Mouse (Mus musculus) lung, postnatal 36 days (tissue): ENCODE results near the gene Celf2.
A peak's percentile ranks its signal among the peaks of the same experiment; 100 is the strongest.
"Not testable (repeated sequence)": the region's sequence is repeated elsewhere in the genome, so short reads cannot be mapped to it uniquely, and the experiment has no call there.

Experiments used
- DNase-seq: peaks from one replicate; pipeline ENCODE4 v3.0.0; 2022; ENCODE audit warnings: mixed read lengths

Celf2 gene

DNA sequence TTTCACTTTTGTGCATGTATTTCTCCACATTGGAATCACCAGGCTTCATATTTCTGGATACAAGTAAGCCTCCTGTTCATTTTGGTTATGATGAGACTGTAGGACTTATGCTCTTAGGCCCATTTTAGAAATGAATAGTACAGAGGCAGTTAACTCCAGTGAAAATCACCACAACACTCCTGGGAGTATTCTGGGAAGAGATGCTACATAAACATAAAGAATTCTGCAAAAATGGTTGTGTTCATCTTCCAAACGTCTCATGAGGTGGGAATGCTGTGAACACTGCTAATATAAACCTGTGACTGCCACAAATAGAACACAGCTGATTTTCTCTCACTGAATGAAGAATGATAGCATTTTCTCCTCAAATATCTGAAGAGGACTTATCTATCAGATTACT is 130.6 kb downstream of the Celf2 start:
- DNase-seq = no peak

DNA sequence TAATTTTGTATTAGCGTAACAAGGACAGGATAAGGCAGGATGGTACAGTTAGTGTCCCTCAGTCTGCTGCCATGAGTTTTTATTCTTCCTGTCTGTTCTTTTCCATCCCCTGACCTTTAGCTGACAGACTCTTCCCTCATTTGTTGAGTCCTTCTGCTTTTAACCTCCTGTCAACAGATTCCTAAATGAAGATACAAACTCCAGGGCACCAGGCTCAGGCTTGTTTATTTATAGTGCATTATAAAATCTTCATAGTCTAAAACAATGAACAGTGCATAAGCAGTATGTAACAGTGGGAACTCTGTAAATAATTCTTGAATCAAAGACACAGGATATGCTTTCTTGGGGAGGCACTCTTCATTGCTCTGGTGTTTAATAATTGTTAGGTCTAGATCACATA is 131.5 kb downstream of the Celf2 start:
- no peak for DNase-seq

DNA sequence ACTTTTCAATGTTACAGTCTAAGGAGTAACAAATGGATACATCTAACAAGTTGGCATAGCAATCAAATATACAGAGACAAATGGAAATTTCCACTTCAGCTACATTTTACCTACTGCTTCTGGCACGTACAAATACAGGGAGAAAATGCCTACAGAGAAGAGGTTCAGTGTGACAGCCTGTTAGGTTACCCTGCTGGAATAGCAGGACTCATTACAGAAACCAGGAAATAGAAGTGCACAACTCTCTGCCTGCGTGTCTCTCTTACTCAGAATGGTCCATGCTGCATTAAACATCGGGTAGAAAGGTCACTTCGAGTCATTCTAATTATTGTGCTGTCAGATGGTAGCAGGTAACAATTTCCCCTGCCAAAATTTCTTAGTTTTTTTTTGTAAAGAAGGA is 141.6 kb downstream of the Celf2 start:
- DNase-seq = no peak

DNA sequence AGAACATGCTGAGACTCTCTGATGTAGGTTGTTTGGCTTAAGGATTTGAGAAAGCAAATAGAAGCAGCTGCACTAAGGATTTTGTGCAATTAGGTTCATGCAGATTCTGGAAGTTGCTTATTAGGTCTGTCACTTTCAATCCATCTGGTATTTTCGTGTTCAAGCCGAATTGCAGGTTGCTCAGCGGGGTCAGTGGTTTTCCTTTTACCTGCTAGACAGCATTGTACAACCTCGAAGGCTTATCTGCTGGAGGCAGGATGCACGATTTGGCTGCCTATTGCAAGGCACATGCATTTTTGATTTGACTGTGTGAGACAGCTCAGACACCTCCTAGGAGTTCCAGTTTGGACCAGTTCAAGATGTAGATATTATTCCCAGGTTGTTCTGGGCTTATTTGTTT is 149.8 kb downstream of the Celf2 start:
- no peak for DNase-seq

DNA sequence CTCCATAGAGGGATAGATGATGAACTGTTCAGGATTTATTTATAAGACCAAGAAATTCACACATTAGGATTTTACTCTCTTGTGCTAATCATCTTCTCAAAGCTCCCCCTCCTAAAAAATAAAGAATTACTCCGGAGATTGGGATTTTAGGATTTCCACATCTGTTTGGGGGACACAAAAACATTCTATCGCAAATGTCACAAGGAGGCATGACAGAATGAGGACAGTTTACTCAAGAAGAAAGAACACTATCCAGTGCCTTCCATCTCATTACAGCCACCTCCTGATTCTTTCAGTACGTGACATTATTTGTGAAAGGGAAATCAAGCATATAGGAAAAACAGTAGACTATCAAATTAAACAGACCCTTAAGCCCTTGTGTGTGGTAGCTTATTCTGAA is 150.5 kb downstream of the Celf2 start:
- no peak for DNase-seq

DNA sequence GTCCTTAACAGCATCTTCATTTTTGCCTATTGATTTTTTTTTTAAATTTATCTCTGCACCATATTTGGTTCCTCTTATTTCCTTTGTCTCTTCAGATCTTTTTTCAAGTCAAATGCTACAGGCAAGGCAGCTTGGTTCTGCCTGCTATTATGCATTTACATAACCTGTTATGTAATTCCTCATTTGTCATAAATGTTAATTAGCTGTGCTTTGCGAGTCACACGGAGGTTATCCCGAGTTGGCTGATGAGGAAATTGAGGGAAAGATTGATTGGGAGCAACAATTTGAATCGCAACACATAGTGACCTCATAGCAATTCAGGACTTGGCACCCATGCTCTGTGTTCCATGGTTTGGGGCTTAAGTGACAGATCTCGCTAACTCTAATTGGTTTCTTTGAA is 158.1 kb downstream of the Celf2 start:
- peak; percentile 25 for DNase-seq

DNA sequence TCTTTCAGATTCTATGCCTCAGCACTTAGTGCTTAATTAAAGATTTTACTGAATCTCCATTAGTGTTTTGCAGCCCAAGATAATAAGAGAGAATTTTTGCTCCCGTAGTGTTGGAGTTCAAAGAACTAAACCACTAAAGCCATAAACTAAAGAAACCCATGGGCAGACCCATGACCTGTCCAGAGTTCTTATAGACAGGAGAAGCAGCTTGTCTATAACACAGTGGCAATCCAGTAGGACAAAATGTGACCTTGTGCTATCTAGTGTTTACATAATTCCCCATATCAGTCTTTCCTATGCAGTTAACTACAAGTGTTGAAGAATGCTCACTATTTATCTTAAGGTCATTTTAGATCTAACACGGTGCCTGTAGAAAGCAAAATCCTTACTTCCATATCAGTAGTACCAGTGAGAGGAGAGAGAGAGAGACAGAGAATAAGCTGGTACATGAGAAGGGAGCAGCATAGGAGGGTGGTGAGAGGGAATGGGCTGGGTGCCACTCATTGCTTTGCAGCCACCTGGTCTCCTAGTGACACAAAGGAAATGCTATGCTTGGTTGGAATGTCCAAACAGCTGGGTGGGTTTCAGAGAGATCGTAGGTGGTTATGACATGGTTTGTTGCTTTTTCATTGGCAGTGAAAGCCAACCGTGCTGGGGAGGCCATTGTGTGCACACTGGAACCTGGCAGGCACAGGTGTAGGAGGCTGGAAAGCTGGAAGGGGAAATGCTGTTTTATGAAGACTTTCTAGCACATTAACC is 162.5 kb downstream of the Celf2 start:
- no peak for DNase-seq

DNA sequence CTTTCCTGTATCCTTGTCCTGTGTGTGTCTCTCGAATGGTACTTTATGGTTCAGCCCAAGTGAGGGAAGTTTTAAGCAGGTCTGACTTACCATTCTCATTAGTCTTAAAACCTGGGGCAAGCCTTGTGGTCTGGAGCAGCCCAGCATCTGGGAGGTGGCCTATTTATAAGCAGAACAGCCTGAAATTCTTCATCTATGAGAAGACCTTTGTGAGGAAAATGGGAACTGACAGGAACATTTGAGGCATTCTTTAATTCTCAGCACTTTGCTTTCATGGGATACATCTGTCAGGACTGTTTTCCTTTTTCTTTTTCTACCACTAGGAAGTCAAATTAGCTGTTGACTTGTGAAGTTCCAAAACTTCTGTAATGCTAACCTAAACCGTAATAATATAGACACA is 164.4 kb downstream of the Celf2 start:
- no peak for DNase-seq

DNA sequence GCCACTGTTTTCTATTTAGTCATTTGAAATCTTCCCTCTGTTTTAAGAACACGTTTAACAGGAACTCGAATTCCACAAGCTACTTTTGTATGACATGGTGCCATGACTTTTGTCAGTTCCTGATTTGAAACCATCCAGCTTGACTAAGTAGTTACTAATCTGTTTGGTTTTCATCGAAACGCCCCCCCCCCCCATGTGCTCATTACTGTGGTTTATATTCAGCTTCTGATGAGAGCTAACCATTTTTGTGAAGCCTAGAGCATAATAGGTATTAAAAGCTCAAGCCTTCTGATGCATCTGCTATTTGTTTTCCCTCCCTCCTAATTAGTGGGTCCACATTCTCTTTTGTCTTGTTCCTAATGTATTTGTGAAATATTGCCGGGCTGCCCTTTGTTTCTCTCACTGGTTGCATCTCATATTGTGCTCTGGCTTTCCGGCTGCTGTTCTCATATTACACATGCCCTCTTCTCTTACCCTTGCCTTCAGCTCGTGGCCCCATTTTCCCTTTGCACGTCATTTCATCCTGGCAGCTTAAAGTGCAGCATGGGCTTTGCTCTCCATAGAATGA is 166.4 kb downstream of the Celf2 start:
- DNase-seq = no peak

DNA sequence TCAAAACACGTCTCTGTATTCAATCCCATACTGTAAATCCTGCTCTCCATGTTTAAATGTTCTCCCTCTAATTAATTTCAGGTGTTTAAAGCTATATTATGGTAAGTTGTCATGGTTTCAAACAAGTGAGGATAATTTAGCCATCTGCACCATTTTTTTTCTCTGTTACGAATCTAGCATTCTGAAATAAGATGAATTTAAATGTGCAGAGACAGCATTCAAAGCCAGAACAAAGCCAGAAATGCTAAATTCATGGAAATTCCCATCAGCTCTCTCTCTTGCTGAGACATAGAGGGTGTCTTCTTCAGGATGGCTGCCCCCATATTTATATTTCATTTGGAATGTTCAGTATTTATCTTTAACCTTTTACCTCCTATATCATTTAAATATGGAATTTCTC is 174.5 kb downstream of the Celf2 start:
- DNase-seq = no peak

DNA sequence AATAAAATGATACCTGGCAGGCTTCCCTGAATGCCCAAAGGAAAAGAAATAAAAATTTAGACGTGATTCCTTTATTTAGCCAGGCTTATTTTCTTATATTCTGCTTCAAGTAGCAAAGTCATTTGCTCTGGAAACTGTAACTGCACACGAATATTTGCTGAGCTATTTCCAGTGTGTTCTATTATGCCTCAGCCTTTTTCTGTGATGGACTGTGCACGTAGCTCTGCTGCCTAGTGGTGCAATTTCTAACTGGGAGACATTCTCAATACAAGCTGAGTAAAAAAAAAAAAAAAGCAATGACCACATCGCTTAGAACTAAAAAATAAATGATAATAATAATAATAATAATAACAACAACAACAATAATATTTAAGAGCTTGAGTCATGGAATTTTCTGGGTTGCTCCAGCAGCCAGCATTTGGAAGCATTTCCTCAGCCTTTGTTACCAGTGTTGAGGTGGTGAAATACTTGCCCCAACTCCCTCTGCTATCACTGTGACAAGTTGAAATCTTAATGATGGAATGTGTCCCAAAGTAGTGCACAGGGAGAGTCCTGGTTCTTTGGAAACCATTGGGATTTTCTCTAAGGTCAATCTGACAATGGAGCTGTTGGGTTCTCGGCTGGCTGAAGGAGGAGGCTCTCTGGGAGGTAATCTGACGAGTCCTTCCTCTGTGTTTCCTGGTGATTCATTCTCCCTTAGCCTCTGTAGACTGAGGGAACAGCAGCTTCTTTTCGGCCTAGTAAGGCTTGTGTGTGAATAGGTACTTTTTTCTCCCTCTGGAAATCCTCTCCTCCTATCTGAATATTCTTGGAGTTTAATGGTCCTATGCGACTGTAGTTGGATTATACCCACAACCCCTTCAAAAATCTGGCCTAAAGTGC is 181.1 kb downstream of the Celf2 start:
- no peak for DNase-seq

DNA sequence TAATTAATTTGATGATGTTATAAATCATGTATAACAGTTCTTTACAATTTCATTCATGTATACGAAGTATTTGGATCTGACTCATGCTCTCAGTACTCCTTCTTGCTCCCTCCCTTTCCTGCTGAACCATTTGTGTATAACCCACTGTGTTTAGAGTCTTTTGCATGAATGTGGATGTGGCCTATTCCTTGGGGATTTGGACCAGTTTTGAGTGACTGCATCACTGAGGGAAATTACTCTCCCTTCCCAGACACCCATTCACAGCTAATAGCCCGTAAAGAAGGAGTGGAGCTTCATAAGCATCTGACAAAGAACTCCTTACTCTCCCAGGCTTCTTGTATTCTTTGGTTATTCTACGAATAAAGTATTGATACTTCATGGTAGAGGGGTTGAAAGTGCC is 189.6 kb downstream of the Celf2 start:
- no peak for DNase-seq

DNA sequence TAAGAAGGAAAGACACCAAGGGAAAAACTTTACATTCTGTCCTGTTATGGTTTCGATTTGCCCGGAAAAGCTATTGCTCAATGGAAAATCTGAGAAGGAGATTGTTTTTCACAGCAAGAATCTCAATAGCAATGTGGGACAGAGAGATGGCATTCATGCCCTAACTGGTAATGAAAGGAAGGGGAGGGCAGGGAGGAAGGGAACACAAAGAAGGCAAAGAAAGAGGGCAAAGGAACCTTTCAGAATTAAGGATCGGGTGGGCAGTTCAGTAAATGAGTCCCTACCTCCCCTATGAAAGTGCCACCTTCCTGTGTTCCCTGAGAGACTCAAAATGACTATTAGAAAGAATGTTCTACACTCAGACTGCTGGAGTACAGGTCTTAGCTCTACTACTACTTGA is 197.6 kb downstream of the Celf2 start:
- no peak for DNase-seq

DNA sequence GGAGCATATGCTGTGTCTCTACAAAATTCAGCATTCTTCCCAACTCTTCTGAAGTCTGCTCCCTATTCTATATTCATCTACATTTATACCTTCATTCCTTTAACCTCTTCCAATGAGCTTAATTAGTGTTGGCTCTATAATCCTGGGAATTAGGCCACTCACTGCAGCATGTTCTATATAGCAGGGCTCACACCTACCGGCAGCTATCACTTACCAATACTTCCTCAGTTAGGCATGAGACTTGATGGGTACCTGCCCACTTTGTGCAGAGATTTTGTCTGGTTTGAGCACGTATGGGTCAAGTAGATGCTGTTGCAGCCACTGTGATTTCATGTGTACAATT is 198.6 kb downstream of the Celf2 start:
- DNase-seq = no peak

DNA sequence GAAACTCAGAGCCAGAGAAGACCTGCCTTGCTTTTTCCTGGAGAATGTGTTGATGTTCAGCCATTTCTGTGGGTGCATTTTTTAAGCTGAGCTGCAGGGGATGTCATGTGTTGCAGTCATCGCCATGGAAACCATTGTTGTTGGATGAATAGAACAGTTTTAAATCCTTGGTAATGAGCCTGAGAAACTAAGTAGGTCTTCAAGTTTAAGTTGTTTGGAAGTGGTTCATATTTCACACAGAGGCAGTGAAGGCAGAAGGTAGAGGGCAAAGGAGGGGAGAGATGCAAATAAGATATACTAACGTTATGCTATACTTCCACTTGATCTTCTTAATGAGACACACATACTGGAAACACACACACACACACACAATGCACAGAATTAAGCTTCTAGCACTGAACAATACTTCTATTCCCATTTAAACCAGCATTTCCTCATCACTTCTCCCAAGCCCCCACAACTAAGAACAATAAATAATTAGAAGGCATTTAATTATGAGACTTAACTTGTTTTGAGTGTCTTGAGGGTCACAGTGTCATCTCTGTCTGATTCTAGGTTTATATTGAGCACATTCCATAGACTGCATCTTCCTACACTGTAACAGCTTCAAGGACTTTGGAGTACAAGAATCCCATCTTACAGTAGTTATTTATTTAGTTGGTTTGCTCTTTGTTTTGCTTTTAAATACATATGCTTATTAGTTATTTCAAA is 199.1 kb downstream of the Celf2 start:
- DNase-seq = no peak

DNA sequence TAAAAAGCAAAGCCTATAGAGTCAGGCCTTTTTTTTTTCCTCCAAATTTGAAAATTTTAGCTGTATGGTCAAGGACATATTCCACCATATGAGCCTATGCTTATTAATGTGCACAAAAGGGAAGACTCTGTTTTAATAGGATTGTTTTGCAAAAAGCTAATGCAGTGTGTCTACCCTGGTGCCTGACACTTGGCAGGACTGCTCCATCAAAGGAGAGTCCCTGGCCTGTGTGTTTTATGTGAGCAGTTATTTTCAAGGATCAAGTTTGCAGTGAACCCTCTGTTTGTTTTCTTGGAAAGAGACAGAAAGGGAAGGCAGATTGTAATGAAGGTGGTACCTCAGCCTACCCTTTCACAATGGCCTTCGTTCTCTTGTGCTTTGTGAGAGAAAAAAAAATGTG is 200.0 kb downstream of the Celf2 start:
- no peak for DNase-seq

DNA sequence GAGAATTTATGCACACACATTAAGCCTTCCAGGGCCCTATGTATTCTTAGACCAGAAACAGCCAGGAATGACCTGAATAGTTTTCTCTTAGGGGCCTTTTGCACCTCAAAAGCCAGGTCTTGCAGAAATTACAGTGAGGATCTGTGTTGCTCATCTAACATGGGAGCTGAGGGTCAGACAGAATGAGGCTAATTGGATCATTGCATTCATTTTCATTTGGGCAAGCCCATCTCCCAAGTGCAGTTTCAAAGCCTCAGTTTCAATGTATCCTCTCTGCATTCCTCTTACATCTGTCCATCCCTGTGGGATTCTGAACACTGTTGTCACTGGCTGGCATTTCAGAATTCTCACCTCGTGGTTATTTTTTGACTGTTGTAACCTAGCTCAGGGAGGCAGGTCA is 200.6 kb downstream of the Celf2 start:
- no peak for DNase-seq

DNA sequence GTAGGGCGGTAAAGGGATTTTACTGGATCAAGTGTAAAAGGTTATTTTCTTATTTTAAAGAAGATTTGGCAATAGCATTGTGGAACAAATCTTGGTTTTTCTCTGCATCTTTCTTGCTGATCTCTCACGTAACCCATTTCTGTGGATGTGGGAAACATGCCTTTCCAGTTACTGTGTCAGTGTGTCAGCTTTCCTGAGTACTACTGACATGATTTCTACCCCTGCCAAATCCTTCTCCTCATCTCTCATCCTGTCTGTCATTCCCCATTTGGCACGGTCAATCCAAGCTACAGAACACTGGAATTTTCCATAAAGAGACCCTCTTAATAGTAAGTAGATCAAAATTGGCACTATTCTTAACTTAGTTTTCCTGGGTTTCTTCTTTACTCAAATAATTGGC is 221.9 kb downstream of the Celf2 start:
- DNase-seq = no peak

DNA sequence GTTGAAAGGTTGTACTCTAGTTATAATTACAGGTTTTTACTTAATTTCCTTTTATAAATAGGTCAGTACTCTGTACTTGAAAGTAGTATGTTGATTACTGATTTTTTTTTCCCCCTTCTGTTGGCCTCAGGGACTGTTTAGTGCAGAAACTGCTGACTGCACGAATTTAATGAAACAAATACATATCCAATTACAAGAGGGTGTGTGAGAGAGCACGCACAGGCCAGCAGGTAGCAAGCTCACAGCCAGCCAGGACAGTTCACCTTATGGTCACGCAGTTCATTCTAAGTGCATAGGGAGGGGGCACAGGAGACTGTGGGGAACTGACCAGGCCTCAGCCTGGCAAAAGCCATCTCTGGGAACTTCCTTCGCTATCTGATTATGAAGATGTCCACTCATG is 236.1 kb downstream of the Celf2 start:
- DNase-seq = no peak

DNA sequence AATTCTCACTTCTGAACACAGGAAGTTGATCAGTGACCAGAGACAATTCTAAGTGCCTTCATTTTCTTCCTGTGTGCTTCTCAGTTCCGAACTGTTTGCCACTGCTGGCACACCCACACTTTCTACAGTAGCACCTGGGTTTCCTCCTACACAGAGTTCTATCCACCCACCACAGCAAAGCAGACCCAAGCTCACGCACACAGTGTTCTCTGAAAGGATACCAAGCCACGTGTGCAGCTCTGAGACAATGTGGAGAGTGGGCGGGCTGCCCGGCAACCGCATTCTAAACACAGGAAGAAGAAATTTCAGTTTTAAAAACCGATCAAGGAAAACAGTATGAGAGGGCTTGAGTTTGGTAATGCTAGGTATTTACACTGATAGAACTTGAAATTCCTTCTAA is 239.3 kb downstream of the Celf2 start:
- DNase-seq = peak; percentile 51

DNA sequence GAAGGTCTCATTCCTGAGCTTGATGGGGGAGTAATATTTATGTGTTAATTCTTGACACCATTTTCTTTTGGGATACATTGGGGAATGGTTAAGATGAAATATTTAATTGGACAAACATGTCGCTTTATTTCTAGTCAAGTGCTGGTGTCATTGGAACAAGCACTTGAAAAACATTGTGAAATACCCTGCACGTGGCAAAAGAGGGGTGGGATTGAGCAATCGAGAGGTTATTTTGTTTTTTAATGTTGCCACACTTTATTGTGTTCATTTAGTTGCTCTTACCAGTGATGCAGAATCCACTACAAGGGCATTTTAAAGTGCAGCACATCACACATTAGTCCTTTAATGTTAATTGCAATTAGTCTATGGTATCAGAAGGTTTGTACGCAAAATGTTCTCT is 242.2 kb downstream of the Celf2 start:
- DNase-seq = peak; percentile 49

DNA sequence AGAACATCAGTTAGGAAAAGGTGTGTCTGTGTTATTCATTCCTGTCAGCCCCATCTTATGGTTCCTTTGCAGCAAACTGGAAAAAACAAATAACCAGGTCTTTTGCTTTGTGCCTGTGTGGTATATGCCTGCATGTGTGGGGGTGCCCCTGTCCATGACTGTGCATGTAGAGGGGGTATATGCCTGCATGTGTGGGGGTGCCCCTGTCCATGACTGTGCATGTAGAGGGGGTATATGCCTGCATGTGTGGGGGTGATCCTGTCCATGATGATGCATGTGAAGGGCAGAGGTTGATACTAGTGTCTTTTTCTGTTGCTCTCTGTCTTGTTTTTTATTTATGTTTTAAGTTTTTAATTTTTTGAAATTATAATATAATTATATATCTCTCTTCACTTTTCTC is 246.7 kb downstream of the Celf2 start:
- not testable (repeated sequence) for DNase-seq

DNA sequence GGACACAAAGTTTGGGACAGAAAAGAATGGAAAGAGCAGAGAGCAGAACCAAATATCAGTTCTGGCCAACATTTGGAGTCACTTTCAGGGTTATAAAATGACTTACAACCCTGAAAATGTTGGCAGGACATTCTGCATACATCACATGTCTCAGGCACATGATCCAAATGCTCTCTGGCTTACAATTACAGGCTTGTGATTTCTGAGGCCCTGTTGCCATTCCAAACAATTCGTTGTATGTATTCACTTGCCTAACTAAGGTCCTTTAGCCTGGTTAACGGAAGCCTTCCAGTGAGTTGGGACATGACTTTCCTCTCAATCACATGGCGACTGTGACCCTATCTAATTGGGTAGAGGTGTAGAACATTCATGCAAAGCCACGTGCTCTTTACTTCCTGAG is 249.2 kb downstream of the Celf2 start:
- peak; percentile 57 for DNase-seq

DNA sequence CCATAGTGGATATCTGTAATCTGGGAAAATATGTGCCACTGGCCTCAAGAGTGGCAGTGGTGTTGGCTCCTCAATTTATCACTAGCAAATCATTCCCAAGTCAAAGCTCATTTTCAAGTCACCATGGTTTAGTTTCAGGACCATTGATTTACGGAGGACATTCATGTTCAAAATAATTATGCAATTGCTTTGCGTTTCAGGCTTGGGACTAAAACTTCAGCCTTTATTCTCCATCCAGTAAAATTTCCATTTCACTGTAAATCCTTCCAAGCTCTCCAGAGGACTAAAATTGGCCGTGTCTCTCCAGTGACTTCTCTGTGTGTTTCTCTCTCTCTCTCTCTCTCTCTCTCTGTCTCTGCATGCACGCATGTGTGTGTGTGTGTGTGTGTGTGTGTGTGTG is 249.7 kb downstream of the Celf2 start:
- no peak for DNase-seq
